Mouse (Mus musculus): Measurements from ENCODE around the gene Gna15. TPM values are rescaled to one million over a fixed set of nuclear protein-coding genes. Genes with fewer than 3 reads are reported as not detected.

Gna15 gene
- polyA plus RNA-seq, 1 experiment: 9.4 TPM

GRCm38 (mm10) chr10:81559627-81560539, 35.9 kb upstream of the Gna15 start:
- peak overlapping the region; percentile 90 for H3K4me3 ChIP-seq (replicated peaks; ENCODE audit: control insufficient read depth, low read depth, low read length)
- peak overlapping the region; percentile 84 for H3K27ac ChIP-seq (ENCODE audit: control insufficient read depth, insufficient read depth, low read depth, low read length, poor library complexity)
- WGBS: under 1% methylated on average over 32 of the region's 36 CpGs
- H3K4me1 ChIP-seq (ENCODE audit: control insufficient read depth, insufficient read depth, low read length): peaks cover 2% of the 10 kb centered on the region
- TF ChIP-seq POLR2A (IDR thresholded peaks at IDR 0.05; ENCODE audit: borderline replicate concordance, control insufficient read depth, low read depth, low read length): peak; percentile 36; the same call in 1 of the 2 replicates
- no peak for TF ChIP-seq CTCF (IDR thresholded peaks at IDR 0.05; ENCODE audit: control insufficient read depth, insufficient read depth, low read length)

- H3K27ac ChIP-seq (ENCODE audit: control insufficient read depth, insufficient read depth, low read depth, low read length, poor library complexity): peak within 1 kb of the TSS; percentile 84
- 2% methylated on average over 32 of the region's 53 CpGs for WGBS
- H3K4me1 ChIP-seq (ENCODE audit: control insufficient read depth, insufficient read depth, low read length): peaks cover 2% of the 10 kb centered on the region
- TF ChIP-seq CTCF (IDR thresholded peaks at IDR 0.05; ENCODE audit: control insufficient read depth, insufficient read depth, low read length): no peak
- TF ChIP-seq POLR2A (IDR thresholded peaks at IDR 0.05; ENCODE audit: borderline replicate concordance, control insufficient read depth, low read depth, low read length): peak; percentile 45; the same call in 1 of the 2 replicates
- H3K4me3 ChIP-seq (replicated peaks; ENCODE audit: control insufficient read depth, low read depth, low read length): peak within 1 kb of the TSS; percentile 90
Observed at GRCm38 (mm10) chr10:81559163-81559626, 35.2 kb upstream of the Gna15 start, which contains the start of gene Aes. Aes (plus strand) TSS chr10:81559488.

GRCm38 (mm10) chr10:81557491-81557890, 33.5 kb upstream of the Gna15 start:
- TF ChIP-seq POLR2A (IDR thresholded peaks at IDR 0.05; ENCODE audit: borderline replicate concordance, control insufficient read depth, low read depth, low read length) (no peak), CTCF (IDR thresholded peaks at IDR 0.05; ENCODE audit: control insufficient read depth, insufficient read depth, low read length) (no peak)
- WGBS: 61% methylated on average over 1 of the region's 1 CpGs

GRCm38 (mm10) chr10:81556282-81556681, 32.3 kb upstream of the Gna15 start:
- no peak overlapping the region for H3K27ac ChIP-seq (ENCODE audit: control insufficient read depth, insufficient read depth, low read depth, low read length, poor library complexity)
- TF ChIP-seq POLR2A (IDR thresholded peaks at IDR 0.05; ENCODE audit: borderline replicate concordance, control insufficient read depth, low read depth, low read length) (no peak), CTCF (IDR thresholded peaks at IDR 0.05; ENCODE audit: control insufficient read depth, insufficient read depth, low read length) (peak; percentile 41; the same call in 1 of the 2 replicates)
- WGBS: 76% methylated on average over 3 of the region's 3 CpGs
- H3K4me3 ChIP-seq (replicated peaks; ENCODE audit: control insufficient read depth, low read depth, low read length): no peak overlapping the region
- H3K4me1 ChIP-seq (ENCODE audit: control insufficient read depth, insufficient read depth, low read length): peaks cover under 1% of the 10 kb centered on the region

More at GRCm38 (mm10) chr10:81557491-81557890, 33.5 kb upstream of the Gna15 start:
- Histone ChIP-seq H3K27ac (ENCODE audit: control insufficient read depth, insufficient read depth, low read depth, low read length, poor library complexity) (no peak overlapping the region), H3K4me1 (ENCODE audit: control insufficient read depth, insufficient read depth, low read length) (peaks cover 2% of the 10 kb centered on the region), H3K4me3 (replicated peaks; ENCODE audit: control insufficient read depth, low read depth, low read length) (no peak overlapping the region)

- Histone ChIP-seq H3K4me1 (ENCODE audit: control insufficient read depth, insufficient read depth, low read length) (no peaks in the 10 kb centered on the region), H3K4me3 (replicated peaks; ENCODE audit: control insufficient read depth, low read depth, low read length) (no peak overlapping the region), H3K27ac (ENCODE audit: control insufficient read depth, insufficient read depth, low read depth, low read length, poor library complexity) (peak overlapping the region; percentile 13)
- no peak for TF ChIP-seq CTCF (IDR thresholded peaks at IDR 0.05; ENCODE audit: control insufficient read depth, insufficient read depth, low read length)
- TF ChIP-seq POLR2A (IDR thresholded peaks at IDR 0.05; ENCODE audit: borderline replicate concordance, control insufficient read depth, low read depth, low read length): no peak
- WGBS: 69% methylated on average over 6 of the region's 6 CpGs
Observed at GRCm38 (mm10) chr10:81553807-81554755, 30.1 kb upstream of the Gna15 start.

- TF ChIP-seq POLR2A (IDR thresholded peaks at IDR 0.05; ENCODE audit: borderline replicate concordance, control insufficient read depth, low read depth, low read length) (no peak), CTCF (IDR thresholded peaks at IDR 0.05; ENCODE audit: control insufficient read depth, insufficient read depth, low read length) (peak; percentile 67)
- H3K4me1 ChIP-seq (ENCODE audit: control insufficient read depth, insufficient read depth, low read length): no peaks in the 10 kb centered on the region
- H3K27ac ChIP-seq (ENCODE audit: control insufficient read depth, insufficient read depth, low read depth, low read length, poor library complexity): no peak overlapping the region
- 82% methylated on average over 5 of the region's 5 CpGs for WGBS
- no peak overlapping the region for H3K4me3 ChIP-seq (replicated peaks; ENCODE audit: control insufficient read depth, low read depth, low read length)
Observed at GRCm38 (mm10) chr10:81553232-81553631, 29.2 kb upstream of the Gna15 start.

GRCm38 (mm10) chr10:81551597-81552102, 27.6 kb upstream of the Gna15 start:
- TF ChIP-seq CTCF (IDR thresholded peaks at IDR 0.05; ENCODE audit: control insufficient read depth, insufficient read depth, low read length) (peak; percentile 65; the same call in 1 of the 2 replicates), POLR2A (IDR thresholded peaks at IDR 0.05; ENCODE audit: borderline replicate concordance, control insufficient read depth, low read depth, low read length) (no peak)
- 2% methylated on average over 12 of the region's 12 CpGs for WGBS
- H3K4me1 ChIP-seq (ENCODE audit: control insufficient read depth, insufficient read depth, low read length): no peaks in the 10 kb centered on the region; the same call in 1 of the 2 replicates
- no peak overlapping the region for H3K27ac ChIP-seq (ENCODE audit: control insufficient read depth, insufficient read depth, low read depth, low read length, poor library complexity)
- no peak overlapping the region for H3K4me3 ChIP-seq (replicated peaks; ENCODE audit: control insufficient read depth, low read depth, low read length)

Data from bone marrow, adult 2 months (tissue).